Mouse (Mus musculus): ENCODE results near the gene Fam136a.
"Not testable (repeated sequence)": the region's sequence is repeated elsewhere in the genome, so short reads cannot be mapped to it uniquely, and the experiment has no call there.

Gene Fam136a

DNA sequence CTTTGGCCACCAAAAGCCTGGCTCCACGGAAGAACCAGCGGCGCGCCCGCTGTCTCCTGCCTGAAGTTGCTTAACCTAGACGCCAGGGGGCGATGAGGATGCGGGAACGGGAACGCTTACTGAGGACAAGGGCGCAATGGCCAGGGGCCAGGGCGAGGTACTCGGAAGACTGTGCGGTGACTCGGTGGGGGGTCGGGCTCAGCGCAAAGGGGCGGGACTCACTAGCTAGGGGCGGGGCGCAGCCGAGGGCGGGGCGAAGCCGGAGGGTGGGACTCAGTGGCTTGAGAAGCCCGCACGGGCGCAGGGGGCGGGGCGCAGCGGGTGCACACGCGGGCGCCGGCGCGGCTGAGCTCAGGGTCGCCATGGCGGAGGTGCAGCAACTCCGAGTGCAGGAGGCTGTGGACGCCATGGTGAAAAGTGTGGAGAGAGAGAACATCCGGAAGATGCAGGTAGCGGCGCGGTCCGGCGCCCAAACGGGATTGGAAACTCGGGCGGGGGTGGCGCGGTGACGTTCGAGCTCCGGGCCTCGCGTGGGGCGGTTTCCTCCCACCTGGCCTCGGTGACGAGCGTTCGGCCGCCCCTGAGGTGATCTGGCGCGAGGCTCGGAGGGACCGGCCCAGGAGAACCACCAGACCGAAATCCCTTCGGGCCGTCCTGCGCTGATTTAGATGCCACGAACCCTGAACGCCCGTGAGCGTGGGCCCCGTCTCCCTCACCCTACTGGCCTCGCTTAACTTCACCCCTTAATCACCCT lies at the start of gene Fam136a:
TSS of gene Fam136a (plus strand) at position 276 of the 754 bp plus-strand sequence.
- DNase-seq (ENCODE audit: low spot score in 2 of 2), result peak; percentile 90 to 97

GRCm38 (mm10) chr6:86317066-86317465 lies 48.4 kb upstream of the Fam136a start:
- DNase-seq (ENCODE audit: low spot score in 2 of 2), result no peak

- no peak for DNase-seq (ENCODE audit: low spot score in 2 of 2)
Measured at GRCm38 (mm10) chr6:86318855-86319254, 46.6 kb upstream of the Fam136a start.

- no peak for DNase-seq (ENCODE audit: low spot score in 2 of 2)
Measured at GRCm38 (mm10) chr6:86322031-86322563, 43.3 kb upstream of the Fam136a start.

GRCm38 (mm10) chr6:86322991-86323390 lies 42.5 kb upstream of the Fam136a start:
- no peak for DNase-seq (ENCODE audit: low spot score in 2 of 2)

DNA sequence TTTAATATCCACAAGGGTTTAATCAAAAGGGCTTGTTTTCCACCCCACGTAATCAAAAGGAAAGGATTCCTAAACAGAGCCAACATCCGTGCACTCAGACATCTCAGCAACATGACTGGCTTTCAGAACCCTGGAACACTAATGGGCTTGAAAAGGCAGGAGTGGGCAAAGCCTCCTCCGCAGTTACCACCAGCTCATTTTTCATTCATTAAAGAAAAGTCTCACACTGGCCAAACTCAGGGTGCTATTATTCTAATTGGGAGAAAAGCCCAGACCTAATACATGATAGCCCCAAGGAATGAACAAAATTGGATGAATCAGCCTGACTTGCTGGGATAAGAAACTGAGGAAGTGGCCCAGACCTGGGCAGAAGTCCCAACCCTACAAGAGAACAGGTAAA lies 41.0 kb upstream of the Fam136a start:
- no peak for DNase-seq (ENCODE audit: low spot score in 2 of 2)

- DNase-seq (ENCODE audit: low spot score in 2 of 2), result no peak
Measured at GRCm38 (mm10) chr6:86325646-86326045, 39.8 kb upstream of the Fam136a start.

- DNase-seq (ENCODE audit: low spot score in 2 of 2), result no peak
Measured at GRCm38 (mm10) chr6:86326866-86327265, 38.6 kb upstream of the Fam136a start.

DNA sequence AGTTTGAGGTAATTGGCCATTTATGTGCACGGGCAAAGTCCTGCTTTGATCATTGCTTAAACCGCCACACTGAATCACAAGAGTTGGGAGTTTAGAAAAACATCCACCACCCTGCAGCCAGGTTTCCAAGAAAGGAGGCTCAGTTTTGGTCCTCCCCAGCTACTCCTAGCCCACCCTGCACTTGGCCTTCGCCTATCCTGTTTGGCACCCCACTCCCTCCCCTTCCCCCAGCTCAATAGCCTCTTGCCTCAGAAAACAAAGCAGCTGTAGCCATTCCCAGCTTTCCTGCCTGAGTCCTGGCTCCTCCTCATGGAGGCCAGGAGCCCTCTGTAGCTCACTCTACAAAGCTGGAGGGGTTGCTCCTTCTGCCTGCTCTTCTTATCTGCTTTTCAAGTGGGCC lies 37.1 kb upstream of the Fam136a start:
- DNase-seq (ENCODE audit: low spot score in 2 of 2), result no peak

DNA sequence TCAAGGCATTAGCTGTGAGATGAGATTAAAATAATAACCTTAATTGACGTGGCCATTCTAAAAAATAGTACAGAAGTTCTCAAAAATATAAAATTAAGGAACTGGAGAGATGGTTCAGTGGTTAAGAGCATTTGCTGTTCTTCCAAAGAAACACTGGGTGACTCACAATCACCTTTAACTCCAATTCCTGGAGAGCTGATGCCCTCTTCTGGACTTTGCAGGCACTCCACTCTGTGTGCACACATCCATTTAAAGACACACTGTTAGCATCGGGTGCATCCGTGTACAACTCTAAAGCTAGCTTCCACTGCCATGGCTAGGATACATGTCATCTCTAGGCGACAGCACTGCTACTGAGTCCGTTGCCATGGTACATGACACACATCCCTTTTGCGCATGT lies 35.5 kb upstream of the Fam136a start:
- DNase-seq (ENCODE audit: low spot score in 2 of 2), result no peak

DNA sequence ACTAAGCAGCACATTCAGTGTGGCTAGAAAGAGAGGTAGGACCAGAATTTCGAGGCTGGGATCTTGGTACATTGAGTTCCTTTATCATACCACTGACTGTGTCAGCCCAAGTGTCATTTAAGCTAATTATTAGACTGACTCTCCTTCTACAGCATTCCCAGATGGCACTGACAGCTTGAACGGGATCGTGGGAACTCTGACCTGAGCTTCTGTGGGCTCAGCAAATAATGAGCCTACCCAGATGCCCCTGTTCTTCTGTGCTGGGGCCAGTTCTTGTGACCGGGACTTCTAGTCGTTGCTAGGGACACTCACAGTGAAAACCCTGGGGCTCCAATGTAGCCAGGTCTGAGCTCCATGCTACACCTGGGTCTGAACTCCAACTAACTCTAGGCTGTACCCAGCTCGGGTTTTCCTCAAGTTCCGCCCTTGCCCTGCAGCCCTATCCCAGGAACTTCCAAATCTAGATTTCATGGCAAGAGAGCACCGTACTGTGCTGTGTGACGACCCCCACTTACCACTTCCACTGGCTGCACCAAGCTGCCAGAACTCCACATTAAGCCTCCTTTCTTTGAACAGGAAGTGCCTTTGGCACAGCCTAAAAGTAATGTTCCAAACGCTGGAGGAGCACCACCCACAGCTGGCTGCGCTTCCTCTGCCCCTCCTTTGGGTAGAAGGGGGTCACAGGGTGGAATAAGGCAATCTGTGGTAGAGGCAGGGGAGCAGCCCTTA lies 30.2 kb upstream of the Fam136a start:
- no peak for DNase-seq (ENCODE audit: low spot score in 2 of 2)

DNA sequence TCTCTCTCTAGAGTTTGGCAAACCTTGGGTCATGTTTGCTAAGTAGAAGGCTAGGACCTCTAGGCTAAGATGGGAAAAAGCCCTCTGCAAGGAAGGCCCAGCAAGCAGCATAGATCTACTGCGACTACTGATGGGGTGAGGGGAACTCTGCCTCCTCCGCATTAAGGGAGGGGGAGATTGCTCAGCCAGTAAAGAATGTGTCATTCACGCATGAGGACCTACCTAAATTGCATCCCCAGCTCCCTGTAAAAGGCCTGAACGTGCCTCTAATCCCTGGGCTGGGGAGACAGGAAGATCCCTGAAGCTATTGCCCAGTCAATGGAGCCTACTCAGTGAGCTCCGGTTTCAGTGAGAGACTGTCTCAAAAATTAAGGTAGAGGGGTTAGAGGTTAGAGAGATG lies 29.6 kb upstream of the Fam136a start:
- DNase-seq (ENCODE audit: low spot score in 2 of 2), result no peak

GRCm38 (mm10) chr6:86336340-86336739 lies 29.1 kb upstream of the Fam136a start:
- not testable (repeated sequence) for DNase-seq (ENCODE audit: low spot score in 2 of 2)

DNA sequence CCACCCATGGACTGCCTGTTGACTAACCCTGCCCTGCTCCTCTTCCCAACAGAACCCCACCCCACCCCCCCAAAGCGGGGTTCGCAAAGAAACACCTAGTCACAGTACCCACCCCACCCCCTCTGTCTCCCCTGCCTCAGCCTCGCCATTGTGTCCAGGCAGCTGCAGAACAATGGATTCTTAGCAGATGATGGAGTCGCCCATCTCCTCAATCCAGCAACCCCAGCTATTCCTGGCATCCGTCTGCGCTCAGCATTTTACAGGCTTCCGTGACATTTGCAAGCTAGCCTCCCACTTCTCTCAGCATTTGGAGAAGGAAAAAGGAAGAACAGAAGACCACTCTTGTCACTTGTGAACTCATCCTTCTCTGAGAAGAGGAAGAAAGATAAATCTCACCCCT lies 21.8 kb upstream of the Fam136a start:
- no peak for DNase-seq (ENCODE audit: low spot score in 2 of 2)

DNA sequence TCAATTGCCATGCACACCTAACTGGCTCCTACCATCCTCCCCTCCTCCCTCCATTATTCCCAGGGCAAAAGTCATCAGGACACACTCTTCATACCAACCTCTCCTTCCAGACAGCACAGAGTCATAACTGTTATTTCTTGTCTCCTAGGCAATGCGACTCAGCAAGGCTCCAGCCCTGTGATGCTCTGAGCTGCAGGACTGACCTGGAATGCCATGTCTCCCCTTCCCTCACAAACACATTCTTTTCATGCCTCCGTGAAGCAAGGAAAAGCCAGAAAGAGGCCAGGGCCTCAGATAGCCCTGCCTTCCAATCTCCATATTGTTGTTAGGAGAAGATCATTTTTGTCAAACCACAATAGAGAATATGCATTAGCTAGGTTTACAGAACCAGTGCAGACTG lies 19.4 kb upstream of the Fam136a start:
- DNase-seq (ENCODE audit: low spot score in 2 of 2), result no peak

- DNase-seq (ENCODE audit: low spot score in 2 of 2), result peak in 1 of 2 experiments; percentile 30
Measured at GRCm38 (mm10) chr6:86349257-86349656, 16.2 kb upstream of the Fam136a start.

DNA sequence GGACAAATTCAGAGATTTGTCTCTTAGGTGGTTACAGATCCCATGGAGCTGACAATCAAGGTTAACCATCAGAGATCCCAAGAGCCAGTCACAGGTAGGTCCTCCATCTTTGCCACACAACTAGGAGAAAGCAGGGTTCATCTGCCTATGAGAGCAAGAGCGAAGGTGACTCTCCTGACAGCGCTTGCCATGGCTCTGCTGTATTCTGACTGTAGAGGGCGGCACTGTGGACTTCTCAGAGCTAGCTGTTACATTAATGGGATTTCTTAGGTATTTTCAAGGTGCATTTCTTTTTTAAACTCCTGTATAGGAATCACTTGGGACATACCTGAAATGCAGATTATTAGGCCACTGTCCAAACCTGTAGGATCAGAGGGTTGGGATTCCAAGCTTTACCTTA lies 10.5 kb upstream of the Fam136a start:
- DNase-seq (ENCODE audit: low spot score in 2 of 2), result no peak

GRCm38 (mm10) chr6:86356956-86357355 lies 8.5 kb upstream of the Fam136a start:
- peak; percentile 44 to 51 for DNase-seq (ENCODE audit: low spot score in 2 of 2)

DNA sequence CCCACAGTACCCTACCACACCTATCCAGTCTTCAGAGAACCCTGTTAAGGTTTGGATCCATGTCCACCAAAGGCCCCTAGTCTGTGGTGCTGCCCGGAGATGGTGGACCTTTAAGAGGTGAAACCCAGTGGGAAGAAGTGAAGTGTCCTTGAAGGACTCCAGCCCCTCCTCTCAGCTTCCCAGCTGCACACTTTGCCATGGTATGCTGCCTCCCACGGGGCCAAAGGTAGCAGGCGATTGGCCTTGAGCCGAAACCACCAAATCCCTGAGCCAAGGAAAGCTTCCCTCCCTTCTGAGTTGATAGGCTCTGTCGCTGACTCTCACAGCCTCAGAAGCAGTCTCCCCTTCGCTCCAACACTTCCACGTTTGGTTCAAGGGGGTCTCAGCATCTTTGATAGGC lies 4.8 kb upstream of the Fam136a start:
- no peak for DNase-seq (ENCODE audit: low spot score in 2 of 2)

DNA sequence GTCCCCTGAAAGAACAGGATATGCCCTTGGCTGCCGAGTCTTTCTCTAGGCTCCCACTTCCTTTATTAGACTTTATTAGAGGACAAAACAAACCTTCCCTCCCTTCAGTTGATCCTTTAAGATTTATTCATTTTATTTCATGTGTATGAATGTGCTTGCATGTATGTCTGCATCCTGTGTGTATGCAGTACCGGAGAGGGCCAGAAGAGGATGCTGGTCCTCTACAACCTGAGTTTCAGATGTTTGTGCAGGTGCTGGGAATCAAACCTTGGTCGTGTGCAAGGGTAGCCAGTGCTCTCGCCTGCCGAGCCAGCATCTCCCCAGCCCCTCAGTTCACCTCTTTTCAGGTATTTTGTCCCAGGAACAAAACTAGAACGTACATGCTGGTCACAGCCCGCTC lies 4.1 kb upstream of the Fam136a start:
- DNase-seq (ENCODE audit: low spot score in 2 of 2), result no peak

GRCm38 (mm10) chr6:86364442-86365141 lies 854 bp upstream of the Fam136a start:
- peak; percentile 65 to 80 for DNase-seq (ENCODE audit: low spot score in 2 of 2)

- DNase-seq (ENCODE audit: low spot score in 2 of 2), result peak in 1 of 2 experiments; percentile 23
Measured at GRCm38 (mm10) chr6:86366125-86366852, 843 bp downstream of the Fam136a start.
